Mouse (Mus musculus) stomach, embryonic 16.5 days (tissue): ENCODE measurements around the gene Emp3. TPM values are rescaled to one million over a fixed set of nuclear protein-coding genes. Genes with fewer than 3 reads are reported as not detected.

Source experiments
- polyA plus RNA-seq: library from polyadenylated mRNA; unstranded; fragments of >200 nt; fragmentation: Nextera tagmentation; extraction: Ambion mirVana; gene quantifications from 2 replicates; pipeline ENCODE4 v1.2.1, GENCODE M21; 2015

Gene Emp3
- polyA plus RNA-seq, 1 experiment from 2014 or later = 197 TPM

Other genes starting within 250 kb of the Emp3 start
- 0.55 and 1.2 TPM in 2 replicates for gene Ntn5, start 237.4 kb downstream of the Emp3 start, polyA plus RNA-seq
- 2.9 and 3.4 TPM in 2 replicates for gene Sec1, start 227.0 kb downstream of the Emp3 start, polyA plus RNA-seq
- gene Car11, start 221.6 kb downstream of the Emp3 start, polyA plus RNA-seq = 8.4 and 9.8 TPM in 2 replicates
- 2.7 and 2.9 TPM in 2 replicates for gene Dbp, start 216.3 kb downstream of the Emp3 start, polyA plus RNA-seq
- 915 and 1,024 TPM in 2 replicates for gene Rpl18, start 205.9 kb downstream of the Emp3 start, polyA plus RNA-seq
- gene Sphk2, start 203.4 kb downstream of the Emp3 start, polyA plus RNA-seq = 38.9 and 45.9 TPM in 2 replicates
- gene Fam83e, start 200.2 kb downstream of the Emp3 start, polyA plus RNA-seq = 16.0 and 24.7 TPM in 2 replicates
- 0.79 and 2.2 TPM in 2 replicates for gene Spaca4, start 195.6 kb downstream of the Emp3 start, polyA plus RNA-seq
- gene Lmtk3, start 137.7 kb downstream of the Emp3 start, polyA plus RNA-seq = 0.53 and 0.99 TPM in 2 replicates
- 32.7 and 46.5 TPM in 2 replicates for gene Sult2b1, start 136.7 kb downstream of the Emp3 start, polyA plus RNA-seq
- gene Cyth2, start 106.8 kb downstream of the Emp3 start, polyA plus RNA-seq = 75.6 and 82.6 TPM in 2 replicates
- gene Kcnj14, start 96.6 kb downstream of the Emp3 start, polyA plus RNA-seq = 0.91 and 0.98 TPM in 2 replicates
- gene Grwd1, start 90.5 kb downstream of the Emp3 start, polyA plus RNA-seq = 50.3 and 53.7 TPM in 2 replicates
- 76.7 and 87.0 TPM in 2 replicates for gene Kdelr1, start 48.6 kb downstream of the Emp3 start, polyA plus RNA-seq
- gene Grin2d, start 43.0 kb downstream of the Emp3 start, polyA plus RNA-seq = 0.23 and 0.40 TPM in 2 replicates
- 0.49 and 1.2 TPM in 2 replicates for gene Syngr4, start 24.7 kb downstream of the Emp3 start, polyA plus RNA-seq
- 4.2 and 6.0 TPM in 2 replicates for gene Tmem143, start 24.5 kb downstream of the Emp3 start, polyA plus RNA-seq
- gene Ccdc114, start 2.7 kb upstream of the Emp3 start, polyA plus RNA-seq = 4.1 and 5.1 TPM in 2 replicates
- 1.6 and 2.7 TPM in 2 replicates for gene Abcc6, start 108.9 kb upstream of the Emp3 start, polyA plus RNA-seq
- gene Nomo1, start 112.3 kb upstream of the Emp3 start, polyA plus RNA-seq = 46.5 and 47.2 TPM in 2 replicates
- 0.99 and 1.4 TPM in 2 replicates for gene Kcnj11, start 179.4 kb upstream of the Emp3 start, polyA plus RNA-seq